Mouse (Mus musculus) WW6 (cell line): ENCODE data around the gene Gnptab.
"Not testable (repeated sequence)": the region's sequence is repeated elsewhere in the genome, so short reads cannot be mapped to it uniquely, and the experiment has no call there.

Source experiments
- DNase-seq: peaks from one replicate; pipeline ENCODE4 v3.0.0-alpha.2; 2013; ENCODE audit warnings: low read depth, low spot score

The Gnptab gene

GRCm38 (mm10) chr10:88412290-88412995, 33.5 kb downstream of the Gnptab start:
- no peak for DNase-seq

- no peak for DNase-seq
These were observed 38.8 kb downstream of the Gnptab start for GRCm38 (mm10) chr10:88417686-88418085.

GRCm38 (mm10) chr10:88420141-88420541, 41.2 kb downstream of the Gnptab start:
- no peak for DNase-seq

- no peak for DNase-seq
These were observed 41.9 kb downstream of the Gnptab start for GRCm38 (mm10) chr10:88420655-88421435.

- peak; percentile 24 for DNase-seq
These were observed 47.4 kb downstream of the Gnptab start for GRCm38 (mm10) chr10:88426158-88426816.

GRCm38 (mm10) chr10:88426896-88427295, 48.0 kb downstream of the Gnptab start:
- no peak for DNase-seq

GRCm38 (mm10) chr10:88427998-88428397, 49.1 kb downstream of the Gnptab start:
- no peak for DNase-seq

- no peak for DNase-seq
These were observed 62.3 kb downstream of the Gnptab start for GRCm38 (mm10) chr10:88441224-88441623.

GRCm38 (mm10) chr10:88451221-88451620, 72.3 kb downstream of the Gnptab start:
- DNase-seq: no peak

- no peak for DNase-seq
These were observed 73.1 kb downstream of the Gnptab start for GRCm38 (mm10) chr10:88451990-88452389.

- no peak for DNase-seq
These were observed 78.9 kb downstream of the Gnptab start for GRCm38 (mm10) chr10:88457816-88458215.

- no peak for DNase-seq
These were observed 80.6 kb downstream of the Gnptab start, which contains the start of gene Sycp3 for GRCm38 (mm10) chr10:88459502-88459992. TSS of gene Sycp3 (plus strand) at chr10:88459569.

- DNase-seq: no peak
These were observed 81.3 kb downstream of the Gnptab start for GRCm38 (mm10) chr10:88460122-88460820.

GRCm38 (mm10) chr10:88482866-88483265, 103.9 kb downstream of the Gnptab start:
- not testable (repeated sequence) for DNase-seq

- no peak for DNase-seq
These were observed 109.7 kb downstream of the Gnptab start for GRCm38 (mm10) chr10:88488629-88489028.

GRCm38 (mm10) chr10:88491632-88492031, 112.7 kb downstream of the Gnptab start:
- DNase-seq: no peak

GRCm38 (mm10) chr10:88492658-88493057, 113.7 kb downstream of the Gnptab start:
- DNase-seq: no peak

GRCm38 (mm10) chr10:88494959-88495587, 116.1 kb downstream of the Gnptab start:
- no peak for DNase-seq
